Mouse (Mus musculus) T-cell, adult 2 months (primary cell): ENCODE results near the gene Vmn1r61.

Experiments used
- DNase-seq: peaks from one replicate; pipeline ENCODE4 v3.0.0; 2022; ENCODE audit warnings: low spot score

Vmn1r61 gene

GRCm38 (mm10) chr7:5613195-5613594 is at the start of gene Vmn1r61:
Vmn1r61 (minus strand) TSS chr7:5613295.
- DNase-seq, result no peak
